Mouse (Mus musculus): ENCODE results near the gene Padi6. TPM values are rescaled to one million over a fixed set of nuclear protein-coding genes. Genes with fewer than 3 reads are reported as not detected.
A peak's percentile ranks its signal among the peaks of the same experiment; 100 is the strongest.

Padi6 gene
- polyA plus RNA-seq, 2 experiments from 2014 or later, result not detected

GRCm38 (mm10) chr4:140680731-140681397 lies 61.6 kb downstream of the Padi6 start:
- ATAC-seq, result no peak

GRCm38 (mm10) chr4:140679723-140680380 lies 62.6 kb downstream of the Padi6 start:
- peak; percentile 63 for ATAC-seq

- no peak for ATAC-seq
Measured at GRCm38 (mm10) chr4:140679038-140679437, 63.4 kb downstream of the Padi6 start.

Other genes starting within 250 kb of the Padi6 start
- gene Arhgef10l, start 76.6 kb downstream of the Padi6 start, polyA plus RNA-seq (2017; shearing (Covaris generic)), result not detected
- 10 to 100 TPM; 17.6 to 22.8 TPM for gene Rcc2, start 42.1 kb downstream of the Padi6 start, polyA plus RNA-seq (2017; shearing (Covaris generic))
- under 1 TPM in 1 of 2 experiments, not detected in 1; 0.56 TPM for gene Padi4, start 31.6 kb upstream of the Padi6 start, polyA plus RNA-seq (2017; shearing (Covaris generic))
- gene Padi3, start 68.0 kb upstream of the Padi6 start, polyA plus RNA-seq (2017; shearing (Covaris generic)), result under 1 TPM in 1 of 2 experiments, not detected in 1; 0.15 TPM
- gene Padi1, start 103.1 kb upstream of the Padi6 start, polyA plus RNA-seq (2017; shearing (Covaris generic)), result under 1 TPM; 0.20 to 0.29 TPM
- 1 to 10 TPM; 9.5 to 9.7 TPM for gene Padi2, start 163.7 kb upstream of the Padi6 start, polyA plus RNA-seq (2017; shearing (Covaris generic))
- gene Sdhb, start 218.6 kb upstream of the Padi6 start, polyA plus RNA-seq (2017; shearing (Covaris generic)), result 100 to 1,000 TPM; 318 to 321 TPM
- 1 to 10 TPM; 5.6 to 7.5 TPM for gene Atp13a2, start 244.2 kb upstream of the Padi6 start, polyA plus RNA-seq (2017; shearing (Covaris generic))